Mouse (Mus musculus) kidney, postnatal 10 days (tissue): ENCODE data around the gene Lyrm7.

ENCODE experiments used
- DNase-seq: peaks from one replicate; pipeline ENCODE4 v3.0.0; 2021; ENCODE audit warnings: mixed read lengths

The Lyrm7 gene

GRCm38 (mm10) chr11:54793173-54793572, 67.5 kb downstream of the Lyrm7 start:
- no peak for DNase-seq

- DNase-seq, result no peak
These were observed 69.3 kb downstream of the Lyrm7 start for GRCm38 (mm10) chr11:54791458-54791857.

GRCm38 (mm10) chr11:54787488-54788474, 72.9 kb downstream of the Lyrm7 start, which contains the start of gene Cdc42se2:
Gene Cdc42se2 (minus strand): TSS chr11:54787675.
- DNase-seq, result peak; percentile 98

GRCm38 (mm10) chr11:54786858-54787487, 73.7 kb downstream of the Lyrm7 start:
- peak; percentile 74 for DNase-seq

- no peak for DNase-seq
These were observed 75.2 kb downstream of the Lyrm7 start for GRCm38 (mm10) chr11:54785566-54785965.

- DNase-seq, result no peak
These were observed 76.3 kb downstream of the Lyrm7 start for GRCm38 (mm10) chr11:54784436-54784835.

- no peak for DNase-seq
These were observed 78.5 kb downstream of the Lyrm7 start for GRCm38 (mm10) chr11:54782253-54782652.

GRCm38 (mm10) chr11:54779946-54780345, 80.8 kb downstream of the Lyrm7 start:
- DNase-seq, result no peak

GRCm38 (mm10) chr11:54778131-54778844, 82.4 kb downstream of the Lyrm7 start:
- peak; percentile 21 for DNase-seq

- DNase-seq, result no peak
These were observed 83.2 kb downstream of the Lyrm7 start for GRCm38 (mm10) chr11:54777387-54778130.
